Mouse (Mus musculus): ENCODE results near the gene Ndufc2.

Gene Ndufc2

GRCm38 (mm10) chr7:97387561-97388147 is 12.1 kb upstream of the Ndufc2 start:
- no peak for DNase-seq

- DNase-seq = no peak
These were observed 11.3 kb upstream of the Ndufc2 start for GRCm38 (mm10) chr7:97388541-97388940.

GRCm38 (mm10) chr7:97391293-97392078 is 8.3 kb upstream of the Ndufc2 start:
- DNase-seq = no peak

DNA sequence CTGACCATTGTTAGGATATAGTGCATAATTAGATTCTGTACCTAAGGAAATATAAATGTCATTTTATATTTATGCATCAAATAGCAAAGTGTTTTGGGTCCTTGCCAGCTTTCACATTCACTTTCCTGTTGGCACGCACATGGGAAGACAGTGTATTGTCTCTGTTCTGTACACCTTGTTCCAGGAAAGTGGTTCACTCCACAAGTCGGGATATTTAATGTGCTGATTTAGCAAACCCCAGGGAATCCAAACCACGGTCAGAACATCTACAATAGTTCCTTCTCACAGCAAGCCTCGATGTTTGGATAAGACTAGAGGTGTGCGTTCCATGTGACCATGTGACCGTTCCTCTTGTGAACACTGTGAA is 7.7 kb upstream of the Ndufc2 start:
- DNase-seq = no peak

DNA sequence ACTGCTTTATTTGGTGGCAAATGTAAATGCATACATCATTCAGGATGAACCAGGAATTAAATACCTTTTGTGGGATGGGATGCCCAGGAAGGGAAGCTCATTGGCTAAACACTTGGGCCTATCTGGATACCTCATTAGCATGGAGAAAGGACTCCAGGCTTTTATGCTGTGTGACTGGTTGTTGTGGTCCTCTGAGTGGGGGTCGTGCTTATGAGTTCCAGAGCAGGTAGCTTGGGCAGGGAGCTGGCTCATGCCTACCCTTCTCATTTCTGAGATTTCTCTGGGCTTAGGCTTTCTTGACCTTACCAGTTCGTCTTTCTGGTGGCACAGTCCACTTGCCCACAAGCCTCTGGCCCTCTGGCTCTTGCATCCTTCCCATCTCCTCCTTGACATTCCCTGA is 5.4 kb upstream of the Ndufc2 start:
- DNase-seq = no peak

DNA sequence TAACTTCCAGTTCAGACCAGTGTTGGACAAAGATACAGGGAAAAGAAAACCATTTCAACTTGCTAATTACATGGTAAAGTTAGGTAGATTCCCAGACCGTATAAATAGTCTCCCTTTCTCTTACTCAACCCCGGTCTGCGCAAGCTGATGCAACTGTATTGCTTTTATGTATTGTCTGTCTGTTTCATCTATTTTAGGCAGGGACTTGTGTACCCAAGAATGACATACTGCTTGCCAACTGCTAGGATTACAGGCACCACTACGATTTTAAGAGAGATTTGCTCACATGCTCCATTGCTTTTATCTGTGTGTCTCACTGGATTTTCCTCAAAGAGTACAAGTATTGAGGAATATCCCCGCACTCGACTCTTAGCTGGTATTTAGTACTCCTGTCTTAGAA is 860 bp upstream of the Ndufc2 start:
- DNase-seq = no peak

- DNase-seq = no peak
These were observed 7.3 kb downstream of the Ndufc2 start for GRCm38 (mm10) chr7:97407145-97407544.

DNA sequence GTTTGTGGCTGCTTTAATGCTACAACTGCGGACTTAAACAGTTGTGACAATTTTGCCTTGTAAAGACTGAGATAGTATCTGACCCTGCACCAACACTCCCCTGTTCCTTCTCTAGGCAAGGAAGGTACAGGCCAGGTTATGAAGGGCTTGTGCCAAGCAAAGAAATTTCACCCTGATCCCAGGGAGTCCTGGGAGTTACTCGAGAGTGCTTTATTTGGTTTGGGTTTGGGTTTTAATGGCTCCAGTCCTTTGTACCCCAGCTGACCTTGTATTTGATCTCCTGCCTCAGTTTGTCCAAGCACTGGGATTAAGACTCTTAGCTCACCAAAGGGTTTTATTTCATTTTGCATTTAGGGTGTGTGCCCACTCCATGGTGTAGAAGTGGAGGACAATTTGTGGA is 11.3 kb downstream of the Ndufc2 start:
- DNase-seq = no peak

DNA sequence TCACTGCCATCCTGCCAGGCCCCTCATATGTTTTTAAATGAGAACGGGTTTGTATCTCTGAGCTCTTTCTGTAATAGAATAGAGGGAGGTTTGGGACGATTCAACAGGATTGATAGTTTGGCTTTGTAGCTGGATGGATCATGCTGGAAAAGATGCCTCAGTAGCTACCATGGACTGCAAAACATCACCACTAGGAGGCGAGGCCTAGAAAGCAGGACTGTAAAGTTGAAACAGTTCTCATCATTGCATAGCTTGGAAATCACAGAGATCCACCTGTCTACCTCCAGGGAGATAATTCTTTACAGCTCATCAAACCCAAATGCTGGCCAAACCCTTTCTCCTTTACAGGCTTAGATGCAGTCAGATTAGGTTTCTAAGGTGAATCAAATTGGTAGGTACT is 11.8 kb downstream of the Ndufc2 start:
- no peak for DNase-seq

DNA sequence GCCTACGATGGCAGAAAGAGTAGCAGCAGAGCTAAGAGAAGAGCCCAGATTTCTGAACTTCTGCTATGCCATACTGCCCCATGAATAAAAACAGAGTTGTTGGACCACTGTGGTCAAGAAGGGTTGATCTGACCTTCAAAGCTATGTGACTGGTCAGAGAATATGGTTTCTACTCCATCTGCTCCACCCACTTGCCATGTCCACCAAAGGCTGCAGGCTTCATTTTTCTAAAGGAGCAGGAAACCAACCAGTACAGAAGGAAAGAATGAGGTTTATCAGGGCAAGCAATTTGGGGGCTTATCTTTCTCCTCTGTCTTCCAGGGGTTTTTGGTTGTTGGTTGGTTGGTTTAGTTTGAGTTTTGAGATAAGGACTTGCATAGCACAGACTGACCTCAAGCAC is 14.2 kb downstream of the Ndufc2 start:
- DNase-seq = no peak

DNA sequence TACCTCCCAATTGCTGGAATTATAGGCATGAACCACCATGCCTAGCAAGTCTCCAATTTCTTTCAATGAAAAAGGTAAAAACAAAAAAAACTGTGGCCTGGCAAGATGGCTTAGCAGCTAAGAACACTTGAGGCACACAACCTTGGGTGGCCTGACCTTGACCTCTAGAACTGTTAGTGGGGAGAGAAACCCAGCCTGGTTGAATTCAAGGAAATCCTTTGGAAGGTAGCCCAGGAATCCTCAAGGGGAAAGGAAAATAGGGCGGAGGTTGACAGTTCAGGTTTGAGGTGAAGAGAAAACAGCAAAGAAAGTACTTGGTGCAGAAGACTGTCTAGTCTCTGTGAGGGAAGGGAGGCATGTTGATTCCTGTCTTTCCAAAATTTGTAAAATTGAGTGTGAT is 14.6 kb downstream of the Ndufc2 start:
- DNase-seq = no peak

- DNase-seq = no peak
These were observed 15.3 kb downstream of the Ndufc2 start for GRCm38 (mm10) chr7:97414915-97415687.

DNA sequence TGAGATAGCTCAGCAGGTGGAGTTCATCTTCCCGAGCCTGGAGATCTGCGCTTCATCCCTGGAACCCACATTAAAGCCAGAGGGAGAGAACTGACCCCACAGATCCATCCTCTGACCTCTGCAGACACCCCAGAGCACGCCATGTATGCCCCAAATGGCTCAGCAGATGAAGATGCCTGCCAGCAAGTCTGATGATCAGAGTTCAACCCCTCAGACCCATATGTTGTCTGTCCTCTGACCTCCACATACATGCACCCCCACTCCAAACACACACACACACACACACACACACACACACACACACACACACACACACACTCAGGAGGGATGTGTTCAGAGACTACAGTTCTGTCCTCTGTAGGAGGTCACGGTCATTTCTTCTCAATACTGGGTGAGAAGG is 16.7 kb downstream of the Ndufc2 start:
- no peak for DNase-seq

DNA sequence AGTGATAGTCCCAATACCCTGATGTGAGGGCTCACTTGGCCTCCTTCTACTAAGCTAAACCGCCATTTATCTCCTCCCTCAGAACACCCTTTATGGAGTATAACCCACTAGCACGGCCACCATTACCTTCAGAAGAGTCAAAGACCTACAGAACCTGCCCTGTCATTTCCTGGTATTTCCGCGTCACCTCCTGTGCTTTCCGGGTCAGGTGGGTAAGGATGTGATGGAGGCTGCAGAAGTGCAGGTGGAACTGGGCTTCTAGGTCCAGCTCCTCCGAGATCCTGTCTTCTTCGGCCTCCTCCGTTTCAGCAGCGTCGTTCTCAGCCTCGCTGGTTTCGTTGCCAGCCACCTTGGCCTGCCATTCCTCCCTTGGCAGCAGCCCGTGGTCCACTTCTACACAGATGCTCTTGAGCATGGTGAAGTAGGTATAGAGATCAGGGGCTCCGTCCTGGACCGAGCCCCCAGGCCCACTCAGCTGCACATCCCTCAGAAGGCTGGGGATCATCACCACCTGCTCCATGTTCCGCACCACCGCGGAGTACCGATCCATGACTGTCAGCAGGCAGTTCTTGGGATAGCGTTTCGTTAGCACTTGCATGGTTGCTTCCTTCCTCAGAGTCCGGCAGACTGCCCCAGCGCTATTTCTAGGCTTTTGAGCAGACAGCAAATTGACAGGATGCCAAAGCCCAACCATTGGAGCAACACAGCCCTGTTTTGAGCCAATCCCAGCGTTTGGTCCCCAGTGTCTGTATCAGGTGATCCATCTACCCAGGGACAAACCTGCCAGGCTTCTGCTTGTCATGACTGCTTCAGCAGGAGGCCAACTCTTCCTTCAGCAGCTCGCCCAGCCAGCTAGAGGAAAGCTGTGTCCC is 17.3 kb downstream of the Ndufc2 start, which contains the start of gene Thrsp:
Thrsp (minus strand) TSS at position 825 of the 872 bp plus-strand sequence.
- DNase-seq = peak; percentile 96

DNA sequence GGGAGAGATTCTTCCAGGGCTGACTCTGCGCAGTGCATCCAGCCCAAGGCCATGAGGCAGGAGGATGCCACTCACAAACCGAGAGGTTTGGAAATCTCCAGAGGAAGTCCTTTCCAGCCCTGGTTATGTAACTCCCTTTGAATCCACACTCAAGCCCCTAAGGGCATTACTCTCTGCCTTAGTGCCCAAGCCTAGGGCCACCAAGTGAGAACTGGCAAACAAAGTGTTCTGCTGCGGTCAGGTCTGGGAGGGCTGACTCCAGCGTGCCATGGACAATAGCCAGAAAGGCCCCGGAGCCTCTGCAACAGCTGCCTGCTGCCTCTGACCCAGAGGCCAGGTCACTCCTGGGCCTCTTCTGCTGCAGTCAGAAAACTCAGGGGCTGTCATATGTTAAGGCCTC is 18.9 kb downstream of the Ndufc2 start:
- no peak for DNase-seq

GRCm38 (mm10) chr7:97419163-97419562 is 19.4 kb downstream of the Ndufc2 start:
- no peak for DNase-seq

GRCm38 (mm10) chr7:97420406-97420805 is 20.6 kb downstream of the Ndufc2 start:
- no peak for DNase-seq

DNA sequence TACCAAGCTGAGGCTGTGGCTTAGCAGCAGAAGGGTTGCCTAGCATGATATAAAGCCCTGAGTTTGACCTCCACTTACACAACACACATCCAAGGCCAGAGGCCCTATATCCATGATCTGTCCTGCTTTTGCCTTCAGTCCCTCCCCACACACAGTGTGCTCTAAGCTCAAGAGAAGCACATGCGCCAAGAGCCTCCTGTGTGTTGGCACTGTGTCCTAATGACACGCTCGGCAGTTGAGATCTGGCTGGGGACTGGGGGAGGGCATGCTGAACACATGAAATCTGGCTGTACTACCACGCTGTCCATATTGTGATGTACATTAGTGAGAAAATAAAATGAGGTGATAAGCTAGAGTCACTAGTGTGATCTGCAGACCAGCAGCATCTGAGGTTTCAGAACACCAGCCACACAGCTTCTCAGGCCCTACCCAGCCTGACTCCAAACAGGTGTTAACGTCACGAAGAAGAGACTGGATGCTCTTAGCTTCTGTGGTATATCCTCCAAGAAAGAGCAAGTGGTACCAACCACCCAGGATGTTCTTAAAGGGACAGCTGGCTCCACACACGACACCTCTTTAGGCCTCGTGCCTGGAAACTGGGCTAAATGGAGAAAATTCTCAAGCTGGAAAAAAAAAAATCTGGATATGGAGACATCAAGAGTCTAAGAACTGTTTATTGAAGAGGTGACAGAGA is 21.3 kb downstream of the Ndufc2 start:
- peak; percentile 61 for DNase-seq

- DNase-seq = no peak
These were observed 24.0 kb downstream of the Ndufc2 start for GRCm38 (mm10) chr7:97423754-97424153.

GRCm38 (mm10) chr7:97424621-97425245 is 24.9 kb downstream of the Ndufc2 start:
- DNase-seq = peak; percentile 92

- DNase-seq = peak; percentile 52
These were observed 26.8 kb downstream of the Ndufc2 start for GRCm38 (mm10) chr7:97426566-97426965.

- no peak for DNase-seq
These were observed 27.5 kb downstream of the Ndufc2 start for GRCm38 (mm10) chr7:97427296-97427695.
